Mouse (Mus musculus) heart, postnatal 10 days (tissue): ENCODE results near the gene Uqcrc1. TPM values are rescaled to one million over a fixed set of nuclear protein-coding genes. Genes with fewer than 3 reads are reported as not detected.

Source experiments
- DNase-seq, 2 experiments: peaks; one replicate each; pipeline ENCODE4 v3.0.0; 2021
- intact Hi-C: fragments of 180-260 bp; cut with DNase I; formaldehyde crosslinking; loops from one replicate; pipeline ENCODE4 v1.15.1; 2025
- total RNA-seq, 2 experiments: library from RNA; stranded (reverse); gene quantifications; 2 replicates each; pipeline ENCODE4 v1.2.3; 2021

The Uqcrc1 gene
- 1,000 to 10,000 TPM; 1,923 to 1,927 TPM for total RNA-seq

DNA sequence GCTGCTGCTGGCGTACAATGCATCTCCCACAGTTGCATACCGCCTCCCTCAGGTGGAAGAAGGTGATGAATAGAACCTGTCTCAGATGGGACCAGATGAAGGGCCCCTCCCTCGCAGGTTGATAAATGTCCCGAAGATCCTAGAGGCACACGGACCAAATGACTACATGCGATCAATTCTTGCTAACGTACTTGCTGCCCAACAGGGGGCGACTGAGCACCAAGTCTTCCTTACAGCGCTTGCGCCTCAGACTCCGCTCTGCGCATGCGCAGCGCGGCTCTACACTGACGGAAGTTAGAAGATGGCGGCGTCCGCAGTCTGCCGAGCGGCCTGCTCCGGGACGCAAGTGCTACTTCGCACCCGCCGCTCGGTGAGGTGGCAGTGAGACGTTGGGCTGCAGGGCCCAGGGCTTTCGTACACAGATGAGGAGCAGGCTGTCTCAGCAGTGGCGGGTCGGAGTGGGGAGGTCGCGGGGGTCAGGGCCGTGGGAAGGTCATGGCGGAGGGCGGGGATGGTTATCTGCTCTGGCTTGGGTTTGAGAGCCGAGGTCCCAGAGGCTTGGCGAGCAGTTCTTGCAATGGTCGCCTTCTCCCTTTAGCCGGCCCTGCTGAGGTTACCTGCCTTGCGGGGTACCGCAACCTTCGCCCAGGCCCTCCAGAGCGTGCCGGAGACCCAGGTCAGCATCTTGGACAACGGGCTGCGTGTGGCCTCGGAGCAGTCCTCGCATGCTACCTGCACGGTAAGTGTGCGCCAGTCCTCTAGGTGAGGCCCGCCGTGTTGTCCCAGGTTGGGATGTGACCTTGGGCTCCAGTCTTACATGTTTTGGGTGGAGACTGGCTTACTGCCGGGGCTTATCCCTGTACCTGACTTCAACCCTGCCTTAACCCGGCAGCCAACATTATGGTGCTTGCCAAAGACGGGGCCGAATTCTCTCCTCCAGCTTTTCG is at the start of gene Uqcrc1:
Uqcrc1 (plus strand) TSS at position 216 of the 947 bp plus-strand sequence.
- intact Hi-C loops, result loop anchor here (2.0 to 5.0 kb wide), 2 partner anchors 52 to 129 kb away; partner anchors contain the start of gene Nckipsd
- peak; percentile 95 to 97 for DNase-seq

DNA sequence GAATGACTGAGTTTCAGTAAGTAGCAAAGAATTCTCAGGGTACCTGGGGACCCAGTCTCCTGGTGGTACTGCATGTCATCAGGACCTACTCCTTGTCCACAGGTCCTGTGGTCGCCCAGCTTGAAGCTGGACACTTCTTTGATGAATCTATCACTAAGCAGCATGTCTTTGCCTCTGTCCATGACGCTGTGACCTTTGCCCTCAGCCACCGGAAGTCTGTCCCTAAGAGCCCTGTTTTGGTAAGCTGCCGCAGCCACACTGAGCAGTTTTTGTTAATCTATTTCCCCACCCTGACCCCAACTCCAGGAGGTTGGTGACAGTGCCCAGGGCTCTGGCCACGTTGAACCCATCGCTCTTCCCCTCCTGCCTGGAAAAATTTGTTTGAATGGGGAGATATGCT is 24.1 kb upstream of the Uqcrc1 start:
- intact Hi-C loops, result no loop called here
- no peak for DNase-seq

- intact Hi-C loops, result no loop called here
- DNase-seq, result no peak
Measured at GRCm38 (mm10) chr9:108913161-108913560, 23.3 kb upstream of the Uqcrc1 start.

DNA sequence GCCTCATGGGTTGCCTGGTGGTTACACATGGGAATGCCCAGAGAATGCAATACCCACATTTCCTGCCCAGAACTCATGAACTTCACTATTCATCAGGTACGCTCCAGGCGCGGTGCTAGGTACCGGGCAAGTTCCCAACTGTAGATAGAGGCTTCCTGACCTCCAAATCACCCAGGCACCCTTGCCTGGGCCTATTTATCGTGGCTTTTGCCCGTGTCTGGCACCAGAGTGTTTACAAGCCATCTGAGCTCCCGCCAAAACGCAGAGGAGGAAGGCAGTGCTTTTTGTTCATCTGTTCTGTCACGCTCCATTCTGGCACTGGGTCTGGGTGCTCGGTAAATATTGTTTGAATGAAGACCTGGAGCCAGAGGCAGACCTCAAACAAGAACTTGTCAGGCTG is 22.8 kb upstream of the Uqcrc1 start:
- peak in 1 of 2 experiments; percentile 32 for DNase-seq
- intact Hi-C loops, result no loop called here

- intact Hi-C loops, result no loop called here
- peak; percentile 65 to 68 for DNase-seq
Measured at GRCm38 (mm10) chr9:108914491-108914890, 21.9 kb upstream of the Uqcrc1 start, which contains the start of gene Tmem89. Tmem89 (plus strand) TSS chr9:108914619.

DNA sequence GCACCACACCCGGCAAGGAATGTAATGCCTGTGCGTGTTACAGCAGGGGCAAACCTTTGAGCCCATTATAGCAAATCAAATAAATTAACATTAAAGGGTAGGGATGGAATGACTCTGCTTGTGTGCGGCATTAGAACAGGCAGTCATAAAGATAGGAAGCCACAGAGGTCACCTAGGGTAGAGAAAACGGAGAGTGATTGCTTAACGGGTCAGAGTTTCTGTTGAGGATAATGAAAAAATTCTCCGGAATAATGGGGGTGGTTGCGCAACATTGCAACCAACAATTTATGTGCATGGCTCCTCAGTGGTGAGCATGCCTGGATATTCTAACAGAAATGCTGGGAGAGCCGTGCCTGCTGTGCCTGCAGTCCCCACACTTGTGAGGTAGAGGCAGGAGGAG is 10.5 kb upstream of the Uqcrc1 start:
- intact Hi-C loops, result no loop called here
- DNase-seq, result no peak

- DNase-seq, result no peak
- intact Hi-C loops, result no loop called here
Measured at GRCm38 (mm10) chr9:108928424-108928823, 8.0 kb upstream of the Uqcrc1 start.

GRCm38 (mm10) chr9:108935991-108936390 is 442 bp upstream of the Uqcrc1 start:
- intact Hi-C loops, result loop anchor here (2.0 to 5.0 kb wide), 2 partner anchors 53 to 129 kb away; partner anchors contain the start of gene Nckipsd

GRCm38 (mm10) chr9:108945111-108945510 is 8.7 kb downstream of the Uqcrc1 start:
- no peak for DNase-seq
- intact Hi-C loops, result no loop called here

More at GRCm38 (mm10) chr9:108935991-108936390, 442 bp upstream of the Uqcrc1 start:
- DNase-seq, result no peak

GRCm38 (mm10) chr9:108945608-108946007 is 9.2 kb downstream of the Uqcrc1 start:
- DNase-seq, result no peak
- intact Hi-C loops, result no loop called here

DNA sequence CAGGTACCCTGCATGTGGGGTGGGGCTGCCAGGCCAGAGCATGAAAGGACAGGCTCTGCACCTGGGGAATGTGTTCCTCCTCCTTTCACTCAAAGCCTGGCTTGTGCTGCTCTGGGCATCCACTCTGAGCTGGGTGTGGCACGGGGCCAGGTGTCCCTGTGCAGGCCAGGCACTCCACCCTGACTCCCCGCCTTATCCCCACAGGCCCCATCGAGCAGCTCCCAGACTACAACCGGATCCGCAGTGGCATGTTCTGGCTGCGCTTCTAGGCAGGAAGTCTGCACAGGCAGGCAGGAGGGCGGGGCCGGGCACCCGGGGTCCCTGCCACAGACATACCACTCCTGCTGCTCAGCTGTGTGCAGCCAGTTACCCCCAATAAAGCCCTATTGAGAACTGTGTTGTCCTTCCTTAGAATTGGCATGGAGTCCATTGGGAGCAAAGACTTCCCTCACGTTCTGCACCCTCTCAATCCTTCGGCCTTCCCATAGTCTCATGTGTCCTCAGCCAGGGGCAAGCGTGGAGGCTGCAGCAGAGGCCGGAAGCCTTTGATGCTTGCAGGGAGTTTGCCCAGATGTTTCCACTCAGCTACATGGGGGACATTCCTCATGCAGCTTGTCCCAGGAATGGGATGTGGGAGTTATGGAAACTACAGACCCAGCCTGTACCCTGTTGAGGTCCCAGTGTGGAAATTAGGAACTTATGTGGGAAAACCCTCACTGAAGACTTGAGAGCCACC is 13.0 kb downstream of the Uqcrc1 start:
- peak; percentile 76 to 78 for DNase-seq
- intact Hi-C loops, result no loop called here

- intact Hi-C loops, result no loop called here
- DNase-seq, result peak; percentile 37 to 48
Measured at GRCm38 (mm10) chr9:108949967-108950728, 13.7 kb downstream of the Uqcrc1 start.

- DNase-seq, result no peak
- intact Hi-C loops, result no loop called here
Measured at GRCm38 (mm10) chr9:108953081-108953636, 16.7 kb downstream of the Uqcrc1 start, which contains the start of gene Col7a1. Col7a1 (plus strand) TSS chr9:108953586.

- intact Hi-C loops, result no loop called here
- DNase-seq, result no peak
Measured at GRCm38 (mm10) chr9:108955241-108955640, 18.8 kb downstream of the Uqcrc1 start.

DNA sequence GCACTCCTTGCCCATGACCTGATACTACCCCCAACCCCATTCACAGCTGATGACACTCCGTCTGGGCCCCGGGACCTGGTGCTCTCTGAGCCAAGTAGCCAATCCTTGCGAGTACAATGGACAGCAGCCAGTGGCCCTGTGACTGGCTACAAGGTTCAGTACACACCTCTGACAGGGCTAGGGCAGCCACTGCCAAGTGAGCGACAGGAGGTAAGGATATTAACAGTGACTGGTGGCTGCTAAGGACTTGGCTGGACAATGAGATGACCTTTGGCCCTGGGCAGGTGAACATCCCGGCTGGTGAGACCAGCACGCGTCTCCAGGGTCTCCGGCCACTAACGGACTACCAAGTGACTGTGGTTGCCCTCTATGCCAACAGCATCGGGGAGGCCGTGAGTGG is 19.4 kb downstream of the Uqcrc1 start:
- intact Hi-C loops, result no loop called here
- DNase-seq, result no peak

DNA sequence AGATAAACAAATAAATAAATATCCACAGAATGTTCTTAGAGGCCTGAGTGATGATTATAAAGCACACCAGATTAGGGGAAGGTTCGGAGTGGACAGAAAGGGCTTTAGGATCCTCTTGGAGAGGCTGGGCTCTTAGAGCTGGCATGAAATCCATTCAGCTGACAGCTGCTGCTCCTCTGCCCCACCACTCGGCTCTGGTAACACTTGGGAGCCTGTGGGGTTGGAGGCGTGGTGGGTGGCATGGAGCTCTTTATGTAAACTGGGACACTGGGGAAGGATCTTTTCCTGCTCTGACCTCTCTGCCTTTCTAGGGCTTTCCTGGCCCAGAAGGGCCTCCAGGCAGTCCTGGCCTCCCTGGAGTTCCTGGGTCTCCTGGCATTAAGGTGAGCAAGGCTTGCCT is 27.1 kb downstream of the Uqcrc1 start:
- DNase-seq, result no peak
- intact Hi-C loops, result no loop called here

DNA sequence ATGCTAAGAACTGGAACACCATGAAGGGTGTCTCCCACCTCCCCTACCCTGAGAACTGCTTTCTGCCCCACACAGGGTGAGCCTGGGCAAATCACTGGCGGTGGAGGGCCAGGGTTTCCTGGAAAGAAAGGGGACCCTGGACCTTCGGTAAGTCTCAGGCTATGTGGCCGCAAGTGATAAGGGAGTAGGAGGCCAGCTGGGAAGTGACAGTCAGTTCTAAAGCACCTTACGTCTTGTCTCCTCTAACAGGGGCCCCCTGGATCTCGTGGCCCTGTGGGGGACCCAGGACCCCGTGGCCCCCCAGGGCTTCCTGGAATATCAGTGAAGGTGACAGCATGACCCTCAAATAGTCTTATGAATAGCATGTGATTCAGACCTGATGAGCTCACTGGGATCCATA is 27.9 kb downstream of the Uqcrc1 start:
- no peak for DNase-seq
- intact Hi-C loops, result no loop called here

DNA sequence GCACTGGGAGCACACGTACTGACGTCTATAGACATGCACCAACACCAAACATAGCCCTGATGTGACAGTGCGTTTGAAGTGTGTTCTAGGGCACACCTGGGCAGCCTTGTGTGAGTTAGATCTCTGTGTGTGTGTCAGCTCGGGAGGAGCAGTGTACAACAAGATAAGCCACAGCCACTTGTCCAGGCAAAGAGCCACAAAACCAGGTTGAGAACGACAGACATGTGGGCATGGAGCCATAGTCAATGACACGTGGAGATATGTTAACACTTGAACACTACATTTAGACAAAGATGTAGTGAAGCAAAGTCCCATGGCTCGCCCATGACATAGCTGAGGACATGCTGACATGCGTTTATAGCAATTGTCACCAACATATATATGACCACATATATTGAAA is 34.2 kb downstream of the Uqcrc1 start:
- DNase-seq, result peak; percentile 58 to 64
- intact Hi-C loops, result no loop called here

GRCm38 (mm10) chr9:108976483-108976882 is 40.0 kb downstream of the Uqcrc1 start:
- intact Hi-C loops, result no loop called here

DNA sequence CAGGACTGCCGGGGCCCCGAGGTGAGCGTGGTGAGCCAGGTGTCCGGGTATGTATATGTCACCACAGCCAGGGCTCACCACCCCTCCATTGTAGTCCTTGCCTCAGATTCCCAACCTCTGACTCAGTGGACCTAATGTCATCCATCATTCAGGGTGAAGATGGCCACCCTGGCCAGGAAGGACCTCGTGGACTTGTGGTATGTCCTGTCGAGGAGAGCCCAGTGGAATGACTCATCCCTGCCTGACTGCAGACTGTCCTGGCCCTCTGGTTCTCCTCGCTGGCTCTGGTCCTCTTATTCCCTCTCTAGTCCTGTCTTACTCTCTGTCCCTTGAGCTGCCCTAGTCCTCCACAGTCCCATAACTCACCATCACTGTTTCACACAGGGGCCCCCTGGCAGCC is 41.5 kb downstream of the Uqcrc1 start:
- no peak for DNase-seq
- intact Hi-C loops, result no loop called here

More at GRCm38 (mm10) chr9:108976483-108976882, 40.0 kb downstream of the Uqcrc1 start:
- no peak for DNase-seq
